Mouse (Mus musculus): ENCODE results near the gene Stxbp4.

Stxbp4 gene

GRCm38 (mm10) chr11:90558359-90559047 is 79.4 kb downstream of the Stxbp4 start:
- no peak for DNase-seq (ENCODE audit: low spot score in 2 of 2)

DNA sequence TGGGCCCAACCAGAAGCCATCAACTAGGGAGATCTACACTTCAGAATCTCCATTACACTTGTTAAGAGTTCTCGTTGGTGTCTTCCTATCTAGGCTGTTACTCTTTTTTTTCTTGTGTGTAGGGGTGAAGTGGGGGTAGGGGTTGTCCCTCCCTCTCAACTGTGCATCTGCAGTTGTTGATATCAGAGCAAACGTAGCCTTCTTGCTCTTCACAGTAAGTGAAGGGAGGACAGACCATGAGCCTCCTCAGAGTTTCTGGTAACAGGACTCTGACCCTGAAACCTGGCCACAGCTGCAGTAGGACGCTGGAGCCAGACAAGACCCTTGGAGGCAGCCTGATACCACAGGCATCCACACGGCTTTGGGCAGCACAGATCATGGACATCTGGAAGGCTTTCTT is 81.4 kb downstream of the Stxbp4 start:
- no peak for DNase-seq (ENCODE audit: low spot score in 2 of 2)

DNA sequence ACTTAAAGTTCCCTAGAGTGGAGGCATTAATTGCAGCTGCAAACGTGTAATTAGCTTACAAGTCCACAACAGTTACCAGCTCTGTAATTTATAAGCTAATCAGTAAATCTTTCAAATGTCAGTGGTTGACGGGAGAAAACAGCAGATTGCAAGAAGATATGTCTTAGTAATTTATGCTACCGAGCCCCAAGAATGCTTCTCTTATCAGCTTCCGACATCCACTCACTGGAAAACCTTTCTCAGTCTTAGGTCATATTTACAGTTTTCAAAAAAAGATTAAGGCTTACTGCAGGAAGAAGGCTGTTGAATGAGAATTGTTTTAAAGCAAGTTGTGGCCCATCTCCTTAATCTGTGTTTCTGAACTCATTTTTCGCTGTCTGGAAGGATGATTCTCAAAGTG is 83.9 kb downstream of the Stxbp4 start:
- DNase-seq (ENCODE audit: low spot score in 2 of 2), result no peak

- DNase-seq (ENCODE audit: low spot score in 2 of 2), result no peak
Observed at GRCm38 (mm10) chr11:90552303-90553201, 85.3 kb downstream of the Stxbp4 start.

GRCm38 (mm10) chr11:90548560-90548959 is 89.3 kb downstream of the Stxbp4 start:
- peak; percentile 30 to 60 for DNase-seq (ENCODE audit: low spot score in 2 of 2)

- DNase-seq (ENCODE audit: low spot score in 2 of 2), result no peak
Observed at GRCm38 (mm10) chr11:90538636-90539263, 99.1 kb downstream of the Stxbp4 start.

DNA sequence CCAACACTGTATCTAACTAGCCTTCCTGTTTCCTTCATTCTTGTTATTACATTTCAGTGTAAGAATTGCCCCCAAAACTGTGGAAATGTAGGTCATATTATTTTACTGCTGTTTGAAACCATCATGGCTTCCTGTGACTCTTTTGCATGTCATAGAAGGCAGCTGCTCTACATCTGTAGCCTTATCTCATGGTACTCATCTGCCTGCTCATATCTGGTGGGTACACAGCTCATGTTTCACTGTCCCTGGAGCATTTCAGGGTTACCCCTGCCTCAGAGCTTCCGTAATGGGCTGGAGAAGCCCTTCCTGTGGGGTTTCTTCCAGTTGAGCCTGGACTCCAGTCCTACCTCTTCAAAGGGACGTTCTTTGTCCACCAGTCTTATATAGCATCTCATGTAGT is 112.6 kb downstream of the Stxbp4 start:
- DNase-seq (ENCODE audit: low spot score in 2 of 2), result no peak

- DNase-seq (ENCODE audit: low spot score in 2 of 2), result peak; percentile 36 to 56
Observed at GRCm38 (mm10) chr11:90521040-90521439, 116.8 kb downstream of the Stxbp4 start.

DNA sequence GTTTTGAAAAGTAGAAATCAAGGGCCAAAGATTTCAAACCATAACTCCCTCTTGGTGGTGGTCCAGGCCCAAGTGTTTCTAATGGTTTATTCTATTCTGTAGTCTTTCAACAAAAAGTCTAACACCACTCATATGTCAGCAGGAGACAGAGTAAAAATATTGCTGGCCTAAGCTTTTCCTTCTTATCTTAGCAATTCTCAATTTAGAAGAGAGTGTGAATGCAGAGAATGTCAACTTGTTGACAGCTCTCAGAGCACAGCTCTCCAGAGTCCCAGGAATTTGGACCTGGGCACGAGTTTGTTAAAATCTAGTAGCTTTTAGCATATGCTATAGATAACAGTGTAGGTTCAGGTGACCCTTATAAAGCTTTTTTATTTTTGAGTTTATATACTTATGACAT is 120.1 kb downstream of the Stxbp4 start:
- DNase-seq (ENCODE audit: low spot score in 2 of 2), result no peak

- peak in 1 of 2 experiments; percentile 32 for DNase-seq (ENCODE audit: low spot score in 2 of 2)
Observed at GRCm38 (mm10) chr11:90512538-90513219, 125.2 kb downstream of the Stxbp4 start.

GRCm38 (mm10) chr11:90501846-90502245 is 136.0 kb downstream of the Stxbp4 start:
- no peak for DNase-seq (ENCODE audit: low spot score in 2 of 2)

DNA sequence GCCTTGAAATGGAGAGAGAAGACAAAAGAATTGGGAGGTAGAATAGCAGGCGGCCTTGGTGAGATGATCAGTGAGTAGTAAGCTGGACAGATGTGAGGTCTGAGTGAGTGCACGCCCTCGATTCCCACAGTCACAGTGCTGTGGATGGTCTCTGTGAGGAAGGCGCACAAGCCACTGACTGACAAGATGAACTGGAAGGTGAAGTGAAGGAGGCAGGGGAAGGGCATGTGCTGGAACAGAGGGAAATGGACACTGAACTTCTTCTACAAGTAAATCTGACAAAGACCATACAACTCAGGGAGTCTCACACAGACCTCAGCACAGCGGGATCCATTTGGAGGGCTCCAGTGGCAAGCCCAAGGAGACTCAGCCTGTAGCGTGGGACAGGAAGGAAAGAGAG is 138.0 kb downstream of the Stxbp4 start:
- no peak for DNase-seq (ENCODE audit: low spot score in 2 of 2)

GRCm38 (mm10) chr11:90498461-90498860 is 139.4 kb downstream of the Stxbp4 start:
- no peak for DNase-seq (ENCODE audit: low spot score in 2 of 2)

- no peak for DNase-seq (ENCODE audit: low spot score in 2 of 2)
Observed at GRCm38 (mm10) chr11:90494981-90495380, 142.9 kb downstream of the Stxbp4 start.

DNA sequence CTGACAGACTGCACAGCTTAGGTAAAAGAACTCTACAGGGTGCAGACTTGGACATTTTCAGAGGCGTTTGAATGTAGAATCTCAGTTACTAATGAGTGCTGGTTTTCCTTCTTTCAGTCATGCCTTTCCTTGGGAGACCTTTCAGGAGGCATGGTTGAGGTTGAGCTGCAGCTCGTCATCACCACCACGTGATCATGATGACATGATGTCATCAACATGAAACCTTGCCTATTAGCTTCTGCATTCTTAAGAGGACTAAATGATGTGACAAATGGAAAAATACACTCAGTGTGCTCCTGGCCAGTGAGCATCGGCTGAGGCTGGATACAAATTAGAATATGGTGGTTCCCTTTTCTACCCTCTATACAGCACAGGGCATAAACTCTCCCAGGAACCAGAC is 145.4 kb downstream of the Stxbp4 start:
- no peak for DNase-seq (ENCODE audit: low spot score in 2 of 2)

DNA sequence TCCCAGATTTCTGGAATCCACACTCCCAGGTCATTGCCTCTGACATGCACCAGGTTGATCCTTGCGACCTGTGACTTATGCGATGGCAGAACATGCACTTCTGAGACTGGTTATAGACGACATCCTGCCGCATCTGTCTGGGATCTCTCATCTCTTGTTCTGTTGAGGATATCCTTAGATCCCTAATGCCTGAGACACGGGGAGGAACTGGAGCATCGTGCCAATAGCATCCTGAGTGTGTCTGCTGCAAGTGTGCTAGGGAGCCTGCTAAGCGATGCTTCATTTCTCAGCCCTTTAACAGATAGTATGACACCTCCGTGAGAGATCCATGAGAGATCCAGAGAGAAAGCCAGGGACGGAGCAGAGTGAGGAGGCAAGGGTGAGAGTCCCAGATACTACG is 148.7 kb downstream of the Stxbp4 start:
- no peak for DNase-seq (ENCODE audit: low spot score in 2 of 2)

- no peak for DNase-seq (ENCODE audit: low spot score in 2 of 2)
Observed at GRCm38 (mm10) chr11:90487686-90488085, 150.2 kb downstream of the Stxbp4 start.

- DNase-seq (ENCODE audit: low spot score in 2 of 2), result no peak
Observed at GRCm38 (mm10) chr11:90484750-90485637, 152.9 kb downstream of the Stxbp4 start.

GRCm38 (mm10) chr11:90483766-90484165 is 154.1 kb downstream of the Stxbp4 start:
- no peak for DNase-seq (ENCODE audit: low spot score in 2 of 2)

DNA sequence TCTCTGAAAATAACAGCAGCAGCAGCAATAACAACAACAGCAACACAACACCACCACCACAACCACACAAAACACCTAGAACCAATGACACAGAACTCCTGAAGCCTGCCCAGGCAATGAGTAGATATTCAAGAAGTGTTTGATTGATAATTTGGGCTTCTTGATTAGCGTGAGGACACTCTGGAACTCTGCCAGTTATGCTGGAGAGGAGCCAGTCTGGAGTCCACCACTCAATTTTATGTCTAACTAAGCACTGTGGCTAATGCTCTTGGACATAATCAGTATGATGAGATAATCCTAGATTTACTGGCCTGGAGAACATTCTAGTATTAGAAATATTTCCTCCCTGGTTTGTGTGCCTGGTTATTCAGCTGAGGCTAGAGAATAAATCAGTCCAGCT is 156.1 kb downstream of the Stxbp4 start:
- DNase-seq (ENCODE audit: low spot score in 2 of 2), result no peak

DNA sequence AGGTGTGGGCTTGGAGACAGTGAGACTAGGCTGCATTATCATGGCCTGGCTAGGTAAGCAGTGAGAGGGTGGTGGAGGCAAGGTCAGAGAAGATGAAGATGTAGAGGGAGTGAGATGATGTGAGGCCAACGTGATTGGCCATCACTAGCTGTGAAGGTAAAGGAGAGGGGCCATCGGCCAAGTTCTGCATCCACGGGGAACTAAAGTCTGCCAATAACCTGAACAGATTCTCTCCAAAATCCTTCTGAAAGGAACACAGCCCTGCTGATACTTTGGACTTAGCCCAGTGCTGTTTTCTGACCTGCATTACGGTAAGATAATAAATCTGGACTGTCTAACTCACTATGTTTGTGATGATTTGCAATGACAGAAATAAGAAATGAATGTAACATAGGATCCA is 167.6 kb downstream of the Stxbp4 start:
- no peak for DNase-seq (ENCODE audit: low spot score in 2 of 2)

All from frontal cortex, postnatal 36 days (tissue).